8 mouse cellular contexts compared by ENCODE assay signal in genomic region chr16:93883423-93884085, GRCm38 (mm10). TPM values are rescaled to one million over a fixed set of nuclear protein-coding genes. Genes with fewer than 3 reads are reported as not detected.
DNase-seq lines count a peak whose midpoint lies in the region; ATAC-seq lines count a peak whose summit lies in the region.

Chaf1b (plus strand) TSS chr16:93883901.

- peak within 1 kb of the TSS; percentile 90 for H3K9ac ChIP-seq in heart, embryonic 13.5 days
- H3K9ac ChIP-seq in liver, embryonic 12.5 days: peak within 1 kb of the TSS; percentile 88
- peak within 1 kb of the TSS; percentile 84 for H3K9ac ChIP-seq in stomach, embryonic 15.5 days

- H3K4me2 ChIP-seq in heart, embryonic 13.5 days: peak within 1 kb of the TSS; percentile 94
- peak within 1 kb of the TSS; percentile 93 for H3K4me2 ChIP-seq in liver, embryonic 12.5 days
- H3K4me2 ChIP-seq in stomach, embryonic 15.5 days: peak within 1 kb of the TSS; percentile 95

- no peak within 1 kb of the TSS for H3K27ac ChIP-seq in brown adipose tissue, adult 24 weeks (replicated peaks; ENCODE audit: low read depth, low read length)
- H3K27ac ChIP-seq in heart, embryonic 13.5 days (replicated peaks): 0 out of 2 replicates have a peak within 1 kb of the TSS, but pooled peaks have one; percentile 47
- H3K27ac ChIP-seq in liver, embryonic 12.5 days: peak within 1 kb of the TSS; percentile 65
- H3K27ac ChIP-seq in stomach, embryonic 15.5 days: peak within 1 kb of the TSS; percentile 16; the same call in 1 of the 2 replicates

- H3K36me3 ChIP-seq in heart, embryonic 13.5 days: peaks cover 21% of the 10 kb centered on the region
- peaks cover 26% of the 10 kb centered on the region for H3K36me3 ChIP-seq in liver, embryonic 12.5 days
- 0 out of 2 replicates have a peak, but pooled peaks cover 4% of the 10 kb centered on the region for H3K36me3 ChIP-seq in stomach, embryonic 15.5 days

- peak; percentile 96 for ATAC-seq in heart, embryonic 13.5 days (ENCODE audit: extremely low read depth, insufficient number of reproducible peaks, low FRiP score, low TSS enrichment)
- peak; percentile 90 for ATAC-seq in liver, embryonic 12.5 days
- ATAC-seq in stomach, embryonic 15.5 days (ENCODE audit: insufficient read depth, low FRiP score, low read depth): peak; percentile 93

- no peaks in the 10 kb centered on the region for H3K4me1 ChIP-seq in brown adipose tissue, adult 24 weeks (ENCODE audit: control insufficient read depth, insufficient read depth, insufficient read length, low read length)
- H3K4me1 ChIP-seq in heart, embryonic 13.5 days: peaks cover 12% of the 10 kb centered on the region
- peaks cover 26% of the 10 kb centered on the region for H3K4me1 ChIP-seq in liver, embryonic 12.5 days
- H3K4me1 ChIP-seq in stomach, embryonic 15.5 days: peaks cover 6% of the 10 kb centered on the region; the same call in 1 of the 2 replicates

- DNase-seq in CD4-positive, CD25-positive, alpha-beta regulatory T cell, adult 2 months (ENCODE audit: low read depth, low spot score): peak; percentile 97
- peak; percentile 66 for DNase-seq in fat pad, adult 2 months (ENCODE audit: extremely low read depth, low read depth, low spot score)
- peak; percentile 98 for DNase-seq in kidney, postnatal 10 days
- peak; percentile 97 to 98 for DNase-seq in natural killer cell, adult 2 months (ENCODE audit: low spot score in 2 of 2)

- peak within 1 kb of the TSS; percentile 70 for H3K4me3 ChIP-seq in brown adipose tissue, adult 24 weeks (ENCODE audit: insufficient read depth, low read depth, low read length)
- H3K4me3 ChIP-seq in heart, embryonic 13.5 days: peak within 1 kb of the TSS; percentile 91
- H3K4me3 ChIP-seq in liver, embryonic 12.5 days: peak within 1 kb of the TSS; percentile 89
- peak within 1 kb of the TSS; percentile 95 for H3K4me3 ChIP-seq in stomach, embryonic 15.5 days (replicated peaks)

- no peaks in the 10 kb centered on the region for H3K27me3 ChIP-seq in heart, embryonic 13.5 days (replicated peaks)
- no peaks in the 10 kb centered on the region for H3K27me3 ChIP-seq in liver, embryonic 12.5 days (replicated peaks)
- H3K27me3 ChIP-seq in stomach, embryonic 15.5 days (replicated peaks): no peaks in the 10 kb centered on the region

- WGBS in heart, embryonic 13.5 days: under 1% methylated on average over 54 of the region's 54 CpGs
- WGBS in liver, embryonic 12.5 days (ENCODE audit: insufficient replicate concordance): under 1% methylated on average over 51 of the region's 54 CpGs
- under 1% methylated on average over 54 of the region's 54 CpGs for WGBS in stomach, embryonic 15.5 days

- H3K9me3 ChIP-seq in heart, embryonic 13.5 days: no peaks in the 10 kb centered on the region
- H3K9me3 ChIP-seq in liver, embryonic 12.5 days (replicated peaks): no peaks in the 10 kb centered on the region
- H3K9me3 ChIP-seq in stomach, embryonic 15.5 days: no peaks in the 10 kb centered on the region

RNA-seq across cellular contexts. Expression of gene Chaf1b, which starts in this region (rescaled TPM):
- polyA plus RNA-seq in brown adipose tissue, adult 24 weeks (2012; ENCODE audit: insufficient read depth, insufficient read length, missing spikeins): not detected in 2 replicates
- polyA plus RNA-seq in heart, embryonic 13.5 days (2015; fragmentation: Nextera tagmentation; extraction: Ambion mirVana): 44.6 and 45.6 TPM in 2 replicates
- polyA plus RNA-seq in liver, embryonic 12.5 days (2016; fragmentation: Nextera tagmentation; extraction: Ambion mirVana): 66.9 and 71.2 TPM in 2 replicates
- 53.8 and 57.0 TPM in 2 replicates for polyA plus RNA-seq in stomach, embryonic 15.5 days (2015; fragmentation: Nextera tagmentation; extraction: Ambion mirVana)

Comparison
In these comparisons a context has a peak if more than half of its experiments do, and no peak if none do; other contexts are left out.
1. RNA of gene Chaf1b (polyA plus RNA-seq): 66.9 to 71.2 TPM in liver, embryonic 12.5 days, 53.8 to 57.0 TPM in stomach, embryonic 15.5 days and 44.6 to 45.6 TPM in heart, embryonic 13.5 days; not detected in brown adipose tissue, adult 24 weeks; every median in the first group is over 10 times any median in the second.
2. Peak in every context shown above with its lines, with median percentiles within 50 percentile points of each other: DNase-seq, H3K4me3 ChIP-seq, ATAC-seq, H3K4me2 ChIP-seq and H3K9ac ChIP-seq.